Mouse (Mus musculus) adrenal gland, adult 18-20 months (tissue): ENCODE measurements around the gene Olfr347. TPM values are rescaled to one million over a fixed set of nuclear protein-coding genes. Genes with fewer than 3 reads are reported as not detected.

ENCODE experiments used
- DNase-seq, 2 experiments: peaks; one replicate each; pipeline ENCODE4 v3.0.0; 2021 to 2022; ENCODE audit warnings: low spot score in 2 of 2
- long read RNA-seq, 2 experiments: library from polyadenylated mRNA; stranded (forward); transcript quantifications; one replicate each; pipeline ENCODE4 v2.0.0; 2021
- total RNA-seq, 2 experiments: library from RNA; stranded (reverse); gene quantifications; 1 replicate in 1 of 2; 2 replicates in 1 of 2; pipeline ENCODE4 v1.2.3; 2021

The Olfr347 gene
- total RNA-seq, result not detected
- long read RNA-seq, experiment 1, result 0 reads
- long read RNA-seq, experiment 2, result 0 reads

- no peak for DNase-seq
Measured at GRCm38 (mm10) chr2:36731602-36732001, at the start of gene Olfr347. Gene Olfr347 (plus strand): TSS chr2:36731902.

GRCm38 (mm10) chr2:36685488-36685887 is 46.2 kb upstream of the Olfr347 start, which contains the start of gene Olfr346:
Gene Olfr346 (plus strand): TSS chr2:36685788.
- no peak for DNase-seq

- DNase-seq, result no peak
Measured at GRCm38 (mm10) chr2:36736226-36736625, 4.5 kb downstream of the Olfr347 start.

GRCm38 (mm10) chr2:36783976-36784375 is 52.3 kb downstream of the Olfr347 start, which contains the start of gene Olfr348:
Gene Olfr348 (plus strand): TSS chr2:36784276.
- no peak for DNase-seq

Other genes with a start within 250 kb of the Olfr347 start
- not detected for gene Olfr341, start 249.4 kb upstream of the Olfr347 start, total RNA-seq
- not detected for gene Olfr342, start 206.9 kb upstream of the Olfr347 start, total RNA-seq
- not detected for gene Olfr344, start 165.2 kb upstream of the Olfr347 start, total RNA-seq
- not detected for gene Olfr345, start 91.9 kb upstream of the Olfr347 start, total RNA-seq
- gene Olfr346, start 46.1 kb upstream of the Olfr347 start, total RNA-seq, result not detected
- not detected for gene Olfr348, start 52.4 kb downstream of the Olfr347 start, total RNA-seq
- not detected for gene Olfr50, start 58.6 kb downstream of the Olfr347 start, total RNA-seq
- gene Olfr3, start 85.1 kb downstream of the Olfr347 start, total RNA-seq, result not detected
- not detected for gene Olfr350, start 114.4 kb downstream of the Olfr347 start, total RNA-seq
- not detected for gene Olfr351, start 130.8 kb downstream of the Olfr347 start, total RNA-seq
- not detected for gene Olfr352, start 136.6 kb downstream of the Olfr347 start, total RNA-seq
- gene Olfr353, start 161.0 kb downstream of the Olfr347 start, total RNA-seq, result not detected
- gene Olfr354, start 173.8 kb downstream of the Olfr347 start, total RNA-seq, result not detected
- not detected for gene Olfr355, start 197.0 kb downstream of the Olfr347 start, total RNA-seq
- not detected for gene Olfr356, start 205.2 kb downstream of the Olfr347 start, total RNA-seq